9 mouse cellular contexts compared by ENCODE assay signal in the genomic region with DNA sequence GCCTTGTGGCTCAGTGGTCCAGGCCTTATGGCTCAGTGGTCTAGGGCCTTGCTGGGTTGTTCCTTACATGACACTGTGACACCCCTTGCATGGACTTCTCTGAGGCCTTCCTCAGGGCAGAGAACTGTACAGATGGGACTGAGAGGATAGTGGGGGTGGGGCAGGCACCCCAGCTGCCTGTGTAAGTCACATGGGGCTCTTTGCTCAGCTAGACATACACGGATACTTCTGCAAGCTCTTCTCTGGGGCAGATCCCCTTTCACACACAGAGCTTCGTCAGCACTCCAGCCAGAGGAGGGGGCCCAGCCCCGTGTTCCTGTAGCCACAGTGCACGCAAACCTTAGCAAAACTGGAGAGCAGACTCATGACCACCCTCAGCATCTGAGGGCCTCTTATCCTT.
DNase-seq lines count a peak whose midpoint lies in the region; ATAC-seq and TF ChIP-seq lines count a peak whose summit lies in the region.
"Had no signal": no experiment of that assay in that cellular context is flagged by ENCODE, and none has a peak within 500 bp of the region (broad histone marks: within the 10 kb centered on the region; RNA-seq: fewer than 3 reads in every experiment).

No protein-coding gene starts in this region.

- H3K9me3 ChIP-seq in heart, embryonic 12.5 days (replicated peaks) = no peaks in the 10 kb centered on the region
- no peaks in the 10 kb centered on the region for H3K9me3 ChIP-seq in embryonic facial prominence, embryonic 13.5 days

- H3K27me3 ChIP-seq in heart, embryonic 12.5 days (replicated peaks) = no peaks in the 10 kb centered on the region
- H3K27me3 ChIP-seq in C2C12 (ENCODE audit: control insufficient read depth, insufficient read depth, insufficient read length) = no peaks in the 10 kb centered on the region
- no peaks in the 10 kb centered on the region for H3K27me3 ChIP-seq in embryonic facial prominence, embryonic 13.5 days
- H3K27me3 ChIP-seq in kidney, adult 2 months (replicated peaks; ENCODE audit: control insufficient read depth, insufficient read depth, low read length) = no peaks in the 10 kb centered on the region

- 0 out of 2 replicates have a peak overlapping the region, but pooled peaks have one; percentile 27 for H3K9ac ChIP-seq in heart, embryonic 12.5 days
- peak overlapping the region; percentile 51; the same call in 1 of the 2 replicates for H3K9ac ChIP-seq in embryonic facial prominence, embryonic 13.5 days

- no peak for TF ChIP-seq POLR2A in kidney, adult 2 months (IDR thresholded peaks at IDR 0.05; ENCODE audit: low read depth, low read length)

- no peaks in the 10 kb centered on the region for H3K79me2 ChIP-seq in C2C12 (ENCODE audit: control insufficient read depth, insufficient read depth)

- intact Hi-C loops in heart, postnatal 36 days (cut with DNase I) = no loop called here

- WGBS in heart, embryonic 12.5 days = 59% methylated on average over 4 of the region's 4 CpGs
- WGBS in embryonic facial prominence, embryonic 13.5 days = 31% methylated on average over 4 of the region's 4 CpGs
- WGBS in kidney, adult 2 months = 53% methylated on average over 4 of the region's 4 CpGs

- TF ChIP-seq CTCF in C2C12 (IDR thresholded peaks at IDR 0.05; ENCODE audit: control insufficient read depth, insufficient read depth, insufficient read length) = no peak
- no peak for TF ChIP-seq CTCF in kidney, adult 2 months (conservative IDR thresholded peaks at IDR 0.05; ENCODE audit: insufficient read depth, insufficient read length, low read depth, low read length)

- peaks cover 36% of the 10 kb centered on the region for H3K4me1 ChIP-seq in heart, embryonic 12.5 days (replicated peaks)
- peaks cover 34% of the 10 kb centered on the region for H3K4me1 ChIP-seq in embryonic facial prominence, embryonic 13.5 days
- peaks cover 4% of the 10 kb centered on the region; the same call in 1 of the 2 replicates for H3K4me1 ChIP-seq in kidney, adult 2 months (ENCODE audit: control insufficient read depth, insufficient read depth, low read length)

- H3ac ChIP-seq in C2C12 (ENCODE audit: control insufficient read depth, insufficient read length, low read depth) = peak overlapping the region; percentile 14

- no peaks in the 10 kb centered on the region for H3K36me3 ChIP-seq in heart, embryonic 12.5 days
- no peaks in the 10 kb centered on the region for H3K36me3 ChIP-seq in C2C12 (ENCODE audit: control insufficient read depth, insufficient read depth)
- H3K36me3 ChIP-seq in embryonic facial prominence, embryonic 13.5 days = no peaks in the 10 kb centered on the region
- no peaks in the 10 kb centered on the region for H3K36me3 ChIP-seq in kidney, adult 2 months (ENCODE audit: control insufficient read depth, insufficient read depth, low read length)

- peak overlapping the region; percentile 5; the same call in 1 of the 2 replicates for H3K27ac ChIP-seq in heart, embryonic 12.5 days (ENCODE audit: poor library complexity, severe bottlenecking)
- H3K27ac ChIP-seq in embryonic facial prominence, embryonic 13.5 days = peak overlapping the region; percentile 66
- no peak overlapping the region for H3K27ac ChIP-seq in kidney, adult 2 months (ENCODE audit: insufficient read depth, low read depth, low read length)
- H3K27ac ChIP-seq: macrophage had no signal

- ATAC-seq in heart, embryonic 12.5 days (ENCODE audit: insufficient number of reproducible peaks, low FRiP score) = no peak
- no peak for ATAC-seq in embryonic facial prominence, embryonic 13.5 days (ENCODE audit: insufficient number of reproducible peaks, insufficient read depth, low FRiP score, low TSS enrichment, low read depth)
- ATAC-seq in monocyte, adult 5-6 weeks (replicated peaks; ENCODE audit: insufficient number of reproducible peaks, low FRiP score, low TSS enrichment, poor library complexity, severe bottlenecking) = no peak

- H3K79me3 ChIP-seq in C2C12 (ENCODE audit: low read depth) = no peaks in the 10 kb centered on the region

- no peak overlapping the region for H3K4me3 ChIP-seq in heart, embryonic 12.5 days
- H3K4me3 ChIP-seq in C2C12 (ENCODE audit: insufficient read depth, poor library complexity, severe bottlenecking) = no peak overlapping the region
- no peak overlapping the region for H3K4me3 ChIP-seq in embryonic facial prominence, embryonic 13.5 days
- H3K4me3 ChIP-seq in kidney, adult 2 months (ENCODE audit: insufficient read depth, low read depth, low read length) = no peak overlapping the region

- no peak overlapping the region for H3K4me2 ChIP-seq in heart, embryonic 12.5 days
- no peak overlapping the region for H3K4me2 ChIP-seq in embryonic facial prominence, embryonic 13.5 days

- no peak for DNase-seq in heart, postnatal 36 days
- peak; percentile 28 for DNase-seq in layer of hippocampus, adult 9-11 months
- no peak for DNase-seq in spleen, postnatal 4 days (ENCODE audit: low spot score in 2 of 2)
- DNase-seq in kidney, adult 2 months = no peak

TF ChIP-seq in C2C12, 6 proteins besides CTCF, POLR2A, EP300 and RAD21:
- TF ChIP-seq MAX (IDR thresholded peaks at IDR 0.05) (no peak), FOSL1 (IDR thresholded peaks at IDR 0.05; ENCODE audit: insufficient read depth, low read length, poor library complexity, severe bottlenecking) (no peak), USF1 (IDR thresholded peaks at IDR 0.05; ENCODE audit: low read depth) (peak; percentile 55), MYOG (IDR thresholded peaks at IDR 0.05; ENCODE audit: control insufficient read depth, extremely low read depth, insufficient read length) (no peak), MYOD1 (IDR thresholded peaks at IDR 0.05; ENCODE audit: control insufficient read depth, insufficient read length, low read depth) (no peak)
TF ChIP-seq in C2C12: peak in this region for 1.
